Mouse (Mus musculus) olfactory bulb, adult 2 months (tissue): ENCODE measurements around the gene St13. TPM values are rescaled to one million over a fixed set of nuclear protein-coding genes. Genes with fewer than 3 reads are reported as not detected.

ENCODE experiments used
- H3K27ac ChIP-seq: fragments of 200-500 bp; 2 replicates; pipeline ENCODE4 v1.5.1; 2012; ENCODE audit warnings: low read depth, low read length; ENCODE audit not compliant: insufficient read depth
- H3K4me1 ChIP-seq: fragments of 200-500 bp; 2 replicates; pipeline ENCODE4 v1.6.1; 2012; ENCODE audit warnings: low read length; ENCODE audit not compliant: control insufficient read depth, insufficient read depth
- H3K4me3 ChIP-seq: fragments of 200-500 bp; 2 replicates; pipeline ENCODE4 v1.5.1; 2012; ENCODE audit warnings: mild to moderate bottlenecking, low read depth, low read length, moderate library complexity; ENCODE audit not compliant: insufficient read depth
- CTCF ChIP-seq: fragments of 200-500 bp; IDR thresholded peaks from 2 replicates; pipeline ENCODE4 v1.5.1; 2012; ENCODE audit warnings: low read depth, mild to moderate bottlenecking, low read length, moderate library complexity; ENCODE audit not compliant: insufficient read depth
- POLR2A ChIP-seq: fragments of 200-500 bp; IDR thresholded peaks from 2 replicates; pipeline ENCODE4 v1.6.1; 2012; ENCODE audit warnings: mild to moderate bottlenecking, low read depth, low read length, moderate library complexity; ENCODE audit not compliant: insufficient read depth
- WGBS: fragments of 180-500 bp; shearing (Covaris S2); methylation state at CpG from one replicate; pipeline ENCODE4 v1.1.7; 2018; 5-methylcytosine and 5-hydroxymethylcytosine counted together
- polyA plus RNA-seq: library from polyadenylated mRNA; stranded (reverse); fragments of >200 nt; gene quantifications from 2 replicates; pipeline ENCODE4 v1.2.4, GENCODE M21; 2012; ENCODE audit warnings: low replicate concordance; ENCODE audit not compliant: missing spikeins, insufficient read depth, insufficient read length

The St13 gene
- polyA plus RNA-seq, 1 experiment = 972 TPM

DNA sequence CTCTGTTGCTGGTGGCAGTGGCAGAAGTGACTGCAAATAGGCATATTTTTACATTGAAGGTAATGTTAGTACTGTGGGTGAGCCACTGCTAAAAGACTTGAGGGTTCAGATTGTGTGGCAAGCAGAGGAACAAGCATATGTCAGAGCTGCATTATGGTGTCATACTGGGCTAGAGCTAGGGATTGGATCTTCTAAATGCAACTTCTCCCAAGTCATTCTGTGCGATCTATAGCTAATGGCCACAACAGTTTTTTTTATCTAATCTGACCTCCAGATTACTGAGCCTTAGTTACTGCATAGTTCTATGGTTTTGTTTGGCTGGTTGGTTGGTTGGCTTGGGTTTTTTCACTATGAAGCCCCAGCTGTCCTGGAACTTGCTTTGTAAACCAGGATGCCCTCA, 8.3 kb upstream of the St13 start, which contains the start of gene Dnajb7:
Gene Dnajb7 (minus strand): TSS at position 101 of the 400 bp plus-strand sequence.
- Histone ChIP-seq H3K27ac (no peak within 1 kb of the TSS), H3K4me1 (no peaks in the 10 kb centered on the region), H3K4me3 (no peak within 1 kb of the TSS)
- 100% methylated on average over 1 of the region's 1 CpGs for WGBS
- TF ChIP-seq CTCF (no peak), POLR2A (no peak)

DNA sequence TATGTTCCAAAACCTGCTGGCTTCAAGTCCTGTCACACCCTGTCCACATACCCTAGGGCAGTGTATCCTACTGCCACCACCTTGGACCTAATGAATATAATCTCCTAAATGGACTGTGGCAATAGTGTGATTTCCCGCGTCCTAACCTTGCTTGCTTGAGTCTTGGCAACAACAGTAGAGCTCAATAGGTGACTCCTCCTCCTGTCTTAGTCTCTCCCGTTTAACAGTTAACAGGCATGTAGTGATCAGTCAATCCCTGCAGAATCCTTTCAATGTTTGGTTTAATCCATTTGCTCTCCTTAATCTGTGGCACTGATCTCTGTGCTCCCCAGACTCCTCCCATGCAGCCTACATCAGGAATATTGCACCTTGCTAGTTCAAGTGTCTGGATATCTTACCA, 5.1 kb upstream of the St13 start:
- WGBS = 76% methylated on average over 3 of the region's 3 CpGs
- no peak overlapping the region for H3K27ac ChIP-seq
- no peak overlapping the region for H3K4me3 ChIP-seq
- TF ChIP-seq POLR2A (no peak), CTCF (no peak)
- no peaks in the 10 kb centered on the region for H3K4me1 ChIP-seq

DNA sequence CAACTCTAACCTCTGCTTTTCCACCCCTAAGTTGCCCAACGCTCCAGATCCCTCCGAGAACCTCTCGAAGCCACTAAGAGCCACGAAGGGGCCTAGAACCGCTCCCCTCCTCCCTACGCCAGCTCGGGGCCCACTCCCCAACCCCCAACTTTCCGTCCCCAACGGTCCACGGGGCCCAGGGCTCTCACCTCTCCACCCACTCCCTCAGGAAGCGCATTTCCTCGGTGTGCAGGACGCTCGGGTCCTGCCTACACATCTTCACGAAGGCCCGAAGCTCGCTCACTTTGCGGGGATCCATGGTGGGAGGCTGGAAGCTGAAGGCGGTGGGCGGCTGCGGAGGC, 610 bp downstream of the St13 start:
- peak overlapping the region; percentile 96 for H3K27ac ChIP-seq
- WGBS = under 1% methylated on average over 21 of the region's 21 CpGs
- TF ChIP-seq CTCF (no peak), POLR2A (no peak)
- H3K4me1 ChIP-seq = peaks cover under 1% of the 10 kb centered on the region; the same call in 1 of the 2 replicates
- H3K4me3 ChIP-seq = peak overlapping the region; percentile 96

DNA sequence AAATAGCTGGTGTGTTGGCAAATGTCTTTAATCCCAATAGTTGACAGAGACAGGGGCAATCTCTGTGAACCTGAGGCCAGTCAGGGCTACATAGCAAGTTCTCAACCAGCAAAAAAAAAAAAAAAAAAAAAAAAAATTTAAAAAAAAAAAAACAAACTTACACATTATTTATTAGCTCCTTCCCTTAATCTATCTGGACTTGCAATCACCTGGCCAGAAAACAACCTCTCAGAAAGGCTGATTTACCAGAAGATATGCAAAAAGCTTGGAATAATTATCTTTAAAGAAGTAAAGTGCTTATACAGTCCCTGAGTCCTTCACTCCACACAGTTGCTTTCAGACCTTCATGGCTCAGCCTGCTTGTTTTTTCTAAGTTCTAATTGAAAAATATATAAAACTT, 1.7 kb downstream of the St13 start:
- Histone ChIP-seq H3K27ac (no peak overlapping the region), H3K4me1 (peaks cover 2% of the 10 kb centered on the region; the same call in 1 of the 2 replicates), H3K4me3 (no peak overlapping the region)
- TF ChIP-seq CTCF (no peak), POLR2A (no peak)

DNA sequence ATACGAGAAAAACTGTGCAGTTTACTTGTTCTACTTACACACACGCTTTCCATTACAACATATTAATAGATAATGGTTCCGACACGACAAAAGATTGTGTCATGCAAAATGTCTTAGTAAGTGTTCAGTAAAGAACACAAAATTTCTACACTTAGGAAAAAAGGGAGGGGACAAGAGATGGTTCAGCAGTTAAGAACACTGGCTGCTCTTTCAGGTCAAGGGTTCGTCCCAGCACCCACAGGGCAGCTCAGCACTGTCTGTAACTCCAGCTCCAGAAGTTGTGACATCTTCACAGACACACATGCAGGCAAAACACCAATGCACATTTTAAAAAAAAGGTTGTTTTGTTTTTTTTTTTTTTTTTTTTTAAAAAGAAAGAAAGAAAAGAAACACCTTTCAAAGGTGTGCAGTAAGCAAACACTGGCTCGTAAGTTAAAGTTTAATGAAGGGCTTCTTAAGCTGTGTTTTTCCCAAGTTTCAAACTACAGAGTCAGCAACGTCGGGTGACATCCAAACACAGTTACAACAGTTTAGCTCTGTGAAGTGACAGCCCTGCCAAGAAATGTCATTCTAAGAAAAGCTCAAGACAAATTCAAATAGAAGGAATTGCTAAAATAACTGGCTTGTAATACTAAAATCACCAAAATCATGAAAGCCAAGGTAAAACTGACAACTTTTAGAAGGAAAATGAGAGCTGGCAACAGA, 5.5 kb downstream of the St13 start:
- TF ChIP-seq POLR2A (no peak), CTCF (no peak)
- Histone ChIP-seq H3K27ac (no peak overlapping the region), H3K4me3 (no peak overlapping the region), H3K4me1 (peaks cover 10% of the 10 kb centered on the region; the same call in 1 of the 2 replicates)
- 64% methylated on average over 8 of the region's 8 CpGs for WGBS

DNA sequence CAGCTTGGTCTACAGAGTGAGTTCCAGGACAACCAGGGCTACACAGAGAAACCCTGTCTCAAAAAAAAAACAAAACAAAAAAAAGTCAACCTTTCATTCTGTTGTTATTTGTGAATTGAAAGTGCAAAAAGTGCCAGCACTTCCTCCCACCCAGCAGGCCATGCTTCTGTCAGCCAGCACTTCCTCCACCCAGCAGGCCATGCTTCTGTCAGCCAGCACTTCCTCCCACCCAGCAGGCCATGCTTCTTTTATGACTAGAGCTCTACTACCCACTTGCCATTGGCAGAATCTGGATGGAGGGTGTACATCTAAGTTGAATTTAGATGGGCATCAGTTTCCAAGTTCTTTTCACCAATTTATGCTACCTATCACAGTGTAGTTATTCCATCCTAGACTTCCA, 6.9 kb downstream of the St13 start:
- Histone ChIP-seq H3K4me1 (peaks cover 10% of the 10 kb centered on the region; the same call in 1 of the 2 replicates), H3K27ac (no peak overlapping the region), H3K4me3 (no peak overlapping the region)
- no peak for TF ChIP-seq POLR2A
- TF ChIP-seq CTCF = no peak

DNA sequence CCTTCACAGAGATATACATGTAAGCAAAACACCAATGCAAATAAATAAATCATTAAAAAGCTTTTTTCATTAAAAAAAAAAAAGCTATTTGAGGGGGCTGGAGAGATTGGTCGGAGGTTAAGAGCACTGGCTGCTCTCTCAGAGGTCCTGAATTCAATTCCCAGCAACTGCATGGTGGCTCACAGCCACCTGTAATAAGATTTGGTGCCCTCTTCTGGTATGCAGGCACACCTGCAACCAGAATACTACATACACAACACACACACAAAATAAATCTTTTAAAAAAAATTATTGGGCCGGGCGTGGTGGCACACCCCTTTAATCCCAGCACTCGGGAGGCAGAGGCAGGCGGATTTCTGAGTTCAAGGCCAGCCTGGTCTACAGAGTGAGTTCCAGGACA, 13.6 kb downstream of the St13 start:
- 96% methylated on average over 5 of the region's 5 CpGs for WGBS
- no peak overlapping the region for H3K27ac ChIP-seq
- 0 out of 2 replicates have a peak, but pooled peaks cover 2% of the 10 kb centered on the region for H3K4me1 ChIP-seq
- TF ChIP-seq POLR2A = no peak
- no peak for TF ChIP-seq CTCF
- no peak overlapping the region for H3K4me3 ChIP-seq

DNA sequence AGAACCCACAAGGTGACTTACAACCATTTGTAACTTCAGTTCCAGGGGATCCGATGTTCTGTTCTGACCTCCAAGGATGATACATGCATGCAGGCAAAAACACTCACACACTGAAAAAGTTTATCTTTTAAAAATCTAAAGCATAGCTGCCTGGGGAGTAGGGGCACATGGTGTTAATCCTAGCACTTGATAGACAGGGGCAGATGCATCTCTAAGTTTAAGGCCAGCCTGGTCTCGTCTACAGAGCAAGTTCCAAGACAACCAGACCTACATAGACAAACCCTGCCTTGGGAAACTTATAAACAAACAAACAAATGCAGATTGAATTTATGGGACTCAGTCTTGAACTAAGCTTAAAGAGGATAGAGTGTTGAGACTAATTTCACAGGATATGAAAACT, 21.0 kb downstream of the St13 start:
- Histone ChIP-seq H3K27ac (no peak overlapping the region), H3K4me3 (no peak overlapping the region), H3K4me1 (no peaks in the 10 kb centered on the region)
- WGBS = 83% methylated on average over 2 of the region's 2 CpGs
- TF ChIP-seq CTCF (no peak), POLR2A (no peak)

DNA sequence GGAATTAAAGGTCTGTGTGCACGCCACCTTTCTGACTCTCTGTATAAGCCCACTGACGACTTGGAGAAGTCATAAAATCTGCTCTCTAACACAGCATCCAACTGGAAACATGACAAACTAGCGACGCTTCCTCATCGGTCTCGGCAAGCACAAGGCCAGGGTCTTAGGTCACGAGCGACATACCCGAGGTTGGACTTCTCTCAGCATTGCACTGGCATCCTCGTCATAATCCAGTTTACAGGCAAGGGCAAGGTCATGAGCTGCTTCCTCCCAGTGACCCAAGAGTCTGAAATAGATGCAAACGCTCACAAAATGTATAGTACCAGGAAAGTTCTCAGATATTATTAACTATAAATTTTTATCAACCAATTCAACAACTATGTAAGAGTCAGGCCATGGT, 25.3 kb downstream of the St13 start:
- Histone ChIP-seq H3K4me3 (no peak overlapping the region), H3K27ac (no peak overlapping the region), H3K4me1 (no peaks in the 10 kb centered on the region)
- TF ChIP-seq CTCF (no peak), POLR2A (no peak)
- 94% methylated on average over 11 of the region's 11 CpGs for WGBS

DNA sequence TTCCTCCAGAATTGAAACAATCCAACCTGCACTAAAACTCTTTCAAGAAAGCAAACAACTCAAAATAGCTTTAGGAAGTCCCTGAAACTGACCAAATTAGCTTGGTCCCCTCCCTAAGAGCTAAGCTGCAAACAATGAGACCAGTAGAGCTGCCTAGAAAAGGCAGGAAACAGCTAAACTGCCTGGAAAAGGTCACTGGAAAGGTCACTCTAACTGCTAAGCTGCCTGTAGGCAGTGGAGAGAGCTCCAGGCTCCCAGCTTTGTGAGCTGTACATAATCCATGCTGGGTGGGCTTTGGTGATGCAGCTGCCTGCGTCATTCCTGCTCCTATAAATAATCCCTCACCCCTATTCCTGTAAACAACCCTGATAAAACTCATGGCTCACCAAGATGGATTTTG, 29.5 kb downstream of the St13 start:
- 58% methylated on average over 1 of the region's 1 CpGs for WGBS
- no peaks in the 10 kb centered on the region for H3K4me1 ChIP-seq
- TF ChIP-seq POLR2A (no peak), CTCF (no peak)
- no peak overlapping the region for H3K27ac ChIP-seq
- H3K4me3 ChIP-seq = no peak overlapping the region
